Mouse (Mus musculus) urinary bladder, postnatal 10 days (tissue): ENCODE data around the gene Ube2j2.

Experiments used
- DNase-seq: peaks from one replicate; pipeline ENCODE4 v3.0.0; 2022; ENCODE audit warnings: low spot score

Gene Ube2j2

DNA sequence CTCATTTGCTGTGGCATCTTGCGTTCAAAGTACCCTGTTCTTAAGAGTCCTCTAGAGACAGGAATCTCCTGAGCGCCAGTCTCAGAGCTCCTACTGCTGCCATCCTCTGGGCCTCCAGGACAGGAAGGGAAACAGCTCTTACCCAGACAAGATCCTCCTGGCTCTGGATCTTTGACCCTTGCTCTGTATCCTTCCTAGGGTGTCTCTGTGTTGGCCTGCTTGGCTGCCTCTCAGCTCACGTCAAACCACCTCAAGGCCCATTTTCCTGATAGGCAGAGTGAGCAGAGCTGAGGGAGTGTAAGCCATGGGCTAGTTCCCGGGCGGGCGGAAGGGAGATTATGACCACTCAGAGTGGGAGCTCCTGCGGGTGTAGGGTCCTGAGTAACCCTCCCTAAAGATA lies 19.5 kb downstream of the Ube2j2 start:
- DNase-seq, result no peak

DNA sequence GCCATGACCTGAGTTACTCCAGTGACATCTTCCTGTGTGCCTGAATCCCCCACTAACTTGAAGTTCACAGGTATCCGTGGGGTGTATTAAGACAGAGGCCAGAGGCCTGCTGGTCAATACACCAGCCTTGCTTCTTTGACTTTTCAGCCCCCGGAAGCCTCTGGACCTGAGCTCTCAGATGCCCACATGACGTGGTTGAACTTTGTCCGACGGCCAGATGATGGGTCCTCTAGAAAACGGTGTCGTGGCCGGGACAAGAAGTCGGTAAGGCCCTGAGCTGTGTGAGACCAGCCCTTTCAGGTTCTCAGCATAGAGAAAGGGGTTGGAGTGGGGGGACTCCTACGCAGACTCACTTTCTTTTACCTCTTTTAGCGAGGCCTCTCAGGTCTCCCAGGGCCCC lies 20.8 kb downstream of the Ube2j2 start:
- DNase-seq, result no peak

DNA sequence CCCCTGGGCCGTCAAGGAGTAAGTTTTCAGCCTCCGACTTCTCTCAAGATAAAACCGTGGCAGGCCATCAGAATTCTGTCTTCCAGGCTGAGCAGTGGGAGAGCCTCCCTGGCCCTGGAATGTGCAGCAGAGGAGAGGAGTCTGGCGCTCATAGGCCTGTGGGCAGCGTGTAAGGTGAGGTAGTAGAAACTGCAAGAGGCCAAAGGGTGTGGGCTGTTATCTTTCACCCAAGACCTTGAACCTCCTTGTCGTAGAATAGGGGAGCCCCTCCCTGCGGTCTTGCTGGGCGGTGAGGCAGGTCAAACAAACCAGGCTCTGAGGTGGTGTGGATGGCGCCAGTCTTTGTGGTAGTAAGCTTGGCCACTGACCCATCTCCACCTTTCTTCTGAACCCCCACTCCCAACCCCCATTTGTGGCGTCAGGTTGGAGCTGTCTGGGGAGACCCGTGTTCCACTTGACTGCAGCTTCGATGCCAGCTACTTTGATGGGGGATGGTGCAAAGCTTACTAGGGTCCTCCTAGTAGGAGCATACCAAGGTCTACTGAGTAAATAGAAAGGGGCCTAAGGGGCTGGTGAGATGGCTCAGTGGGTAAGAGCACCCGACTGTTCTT lies 25.5 kb downstream of the Ube2j2 start:
- no peak for DNase-seq

DNA sequence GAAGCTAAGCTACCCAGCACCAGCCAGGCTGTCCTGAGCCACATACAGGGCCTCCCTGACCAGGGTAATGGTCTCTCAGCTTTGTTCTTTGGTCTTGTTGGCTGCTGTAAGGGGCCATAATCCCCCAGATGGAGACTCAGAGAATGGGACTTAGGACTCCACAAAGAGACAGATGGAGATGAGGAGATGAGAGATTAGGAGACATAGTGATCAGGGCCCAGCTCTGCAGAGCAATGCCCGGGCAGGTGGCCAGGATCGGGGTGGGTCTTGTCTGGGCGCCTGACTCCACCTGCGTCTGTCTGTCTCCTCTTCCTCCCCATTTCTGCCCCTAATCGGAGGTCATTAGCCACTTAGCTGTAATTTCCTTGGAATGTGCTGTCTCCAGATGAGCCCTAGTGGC lies 26.7 kb downstream of the Ube2j2 start:
- no peak for DNase-seq

DNA sequence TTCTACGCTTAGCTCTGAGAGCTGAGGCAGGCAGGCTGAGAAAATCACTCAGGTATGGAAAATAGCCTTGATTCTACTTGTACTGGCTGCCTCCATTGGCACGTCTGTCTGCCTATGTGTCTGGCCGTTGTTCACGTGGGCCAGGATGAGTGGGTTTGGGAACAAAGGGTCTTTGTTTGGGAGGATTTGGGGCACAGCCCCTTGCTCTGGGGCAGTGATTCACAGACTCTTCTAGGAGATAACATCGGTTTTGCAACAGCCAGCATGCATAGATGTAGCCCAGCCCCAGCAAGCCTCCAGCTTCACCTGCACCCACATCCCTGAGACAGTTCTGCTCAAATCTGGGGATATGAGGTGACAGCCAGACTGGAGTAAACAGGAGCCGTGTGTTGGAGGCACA lies 29.0 kb downstream of the Ube2j2 start:
- DNase-seq, result no peak

DNA sequence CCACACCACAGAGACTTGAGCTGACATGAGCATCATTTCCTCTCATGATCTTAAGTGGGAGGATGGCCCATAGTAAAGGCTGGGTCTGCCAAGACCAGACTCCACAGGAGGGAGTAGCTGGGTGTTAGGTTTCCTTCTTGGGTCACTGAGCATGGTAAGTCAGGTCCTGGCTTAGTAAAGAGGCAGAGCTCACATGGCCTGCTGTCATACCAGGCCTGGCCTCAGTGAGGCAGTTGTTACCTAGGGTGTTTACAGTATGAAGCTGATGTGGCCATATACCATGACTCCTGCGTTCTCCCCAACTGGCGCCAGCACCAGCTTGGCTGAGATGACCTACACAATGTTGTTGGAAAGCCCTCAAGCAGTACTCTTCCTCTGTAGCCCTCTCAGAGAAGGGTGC lies 29.6 kb downstream of the Ube2j2 start:
- no peak for DNase-seq

DNA sequence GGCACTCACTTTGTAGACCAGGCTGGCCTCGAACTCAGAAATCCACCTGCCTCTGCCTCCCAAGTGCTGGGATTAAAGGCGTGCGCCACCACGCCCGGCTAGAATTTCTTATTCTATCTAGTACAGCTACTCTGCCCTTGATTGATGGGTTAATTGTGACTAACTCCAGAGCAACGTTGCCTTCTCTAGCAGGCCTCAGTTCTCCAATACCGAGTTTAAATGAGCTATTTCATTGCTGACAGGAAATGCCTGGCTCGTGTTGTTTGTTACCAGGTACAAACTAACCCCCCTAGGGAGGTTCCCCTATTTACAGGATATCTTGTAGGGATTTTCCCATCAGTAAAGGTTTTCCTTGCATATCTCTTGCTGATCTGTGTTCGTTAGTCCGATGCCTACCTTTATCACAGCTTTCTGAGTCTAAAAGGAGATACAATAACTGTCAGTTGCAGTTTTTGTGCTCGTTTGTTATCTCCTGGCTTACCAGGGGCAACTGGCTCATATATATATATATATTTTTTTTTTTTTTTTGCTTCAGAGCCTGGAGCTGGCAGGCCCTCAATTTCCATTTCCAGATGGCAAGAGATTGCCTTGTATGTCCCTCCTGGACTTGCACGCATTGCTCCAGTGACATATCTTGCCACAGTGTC lies 37.9 kb downstream of the Ube2j2 start:
- DNase-seq, result no peak

DNA sequence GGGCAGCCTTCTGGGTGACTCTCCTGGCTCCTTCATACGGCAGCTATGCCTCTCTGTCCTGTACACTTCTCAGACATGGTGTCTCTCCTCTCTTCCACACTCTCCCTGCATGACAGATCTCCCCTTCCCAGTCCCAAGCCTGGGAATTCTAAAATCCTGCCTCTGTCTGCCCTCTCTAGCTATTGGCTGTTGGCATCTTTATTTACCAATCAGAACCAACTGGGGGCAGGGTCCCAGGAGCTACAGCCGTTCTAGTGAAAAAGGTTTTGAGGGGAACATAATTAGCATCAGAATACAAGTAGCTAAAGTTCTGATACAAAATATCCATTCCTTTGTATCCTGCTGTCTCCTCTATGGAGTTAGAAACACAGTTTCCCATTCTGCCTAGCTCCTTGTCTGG lies 40.2 kb downstream of the Ube2j2 start:
- DNase-seq, result no peak

DNA sequence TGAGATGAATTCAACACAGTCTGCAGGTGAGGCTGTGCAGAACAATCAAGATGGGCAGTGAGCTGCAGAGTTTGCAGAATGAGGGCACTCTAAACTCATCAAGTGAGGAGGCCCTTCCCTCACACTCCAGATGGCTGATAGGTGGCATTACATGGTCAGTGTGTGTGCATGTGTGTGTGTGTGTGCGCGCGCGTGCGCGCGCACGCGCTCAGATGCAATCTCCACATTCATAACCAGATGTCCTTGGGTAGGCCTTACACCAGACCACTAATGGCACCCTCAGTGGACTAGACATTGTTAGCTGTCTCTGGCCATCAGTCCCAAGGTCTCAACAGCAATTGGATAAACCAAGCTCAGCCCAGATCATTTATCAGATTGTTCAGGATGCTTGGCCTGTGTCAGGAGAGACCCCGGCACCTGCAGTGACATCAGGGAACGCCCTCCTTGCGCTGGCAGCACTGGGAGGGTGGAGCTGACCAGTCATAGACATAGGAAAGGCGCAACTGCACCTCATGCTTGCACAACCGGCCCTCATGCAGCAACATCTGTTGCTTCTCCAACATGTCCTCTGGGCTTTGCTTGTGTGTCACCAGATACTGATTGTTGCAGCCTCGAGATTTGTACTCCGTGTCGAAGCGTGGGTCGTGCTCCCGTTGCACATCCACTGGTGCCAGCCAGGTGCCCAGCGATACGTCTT lies 47.7 kb downstream of the Ube2j2 start:
- DNase-seq, result no peak

DNA sequence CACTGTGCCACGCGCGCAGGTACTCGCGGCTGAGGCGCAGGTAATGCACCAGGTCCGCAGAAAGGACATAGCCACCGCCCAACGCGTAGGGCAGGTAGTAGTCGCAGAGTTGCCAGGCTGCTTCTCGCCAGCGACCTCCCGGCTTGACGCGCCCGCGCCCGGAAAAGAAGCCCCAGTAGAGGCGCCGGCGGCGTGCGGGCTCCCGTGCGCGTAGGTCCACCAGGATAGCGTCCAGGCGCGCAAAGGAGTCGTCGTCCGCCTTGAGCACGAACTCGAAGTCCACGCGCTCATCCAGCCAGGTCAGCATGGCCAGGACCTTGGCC lies 48.2 kb downstream of the Ube2j2 start:
- DNase-seq, result no peak

DNA sequence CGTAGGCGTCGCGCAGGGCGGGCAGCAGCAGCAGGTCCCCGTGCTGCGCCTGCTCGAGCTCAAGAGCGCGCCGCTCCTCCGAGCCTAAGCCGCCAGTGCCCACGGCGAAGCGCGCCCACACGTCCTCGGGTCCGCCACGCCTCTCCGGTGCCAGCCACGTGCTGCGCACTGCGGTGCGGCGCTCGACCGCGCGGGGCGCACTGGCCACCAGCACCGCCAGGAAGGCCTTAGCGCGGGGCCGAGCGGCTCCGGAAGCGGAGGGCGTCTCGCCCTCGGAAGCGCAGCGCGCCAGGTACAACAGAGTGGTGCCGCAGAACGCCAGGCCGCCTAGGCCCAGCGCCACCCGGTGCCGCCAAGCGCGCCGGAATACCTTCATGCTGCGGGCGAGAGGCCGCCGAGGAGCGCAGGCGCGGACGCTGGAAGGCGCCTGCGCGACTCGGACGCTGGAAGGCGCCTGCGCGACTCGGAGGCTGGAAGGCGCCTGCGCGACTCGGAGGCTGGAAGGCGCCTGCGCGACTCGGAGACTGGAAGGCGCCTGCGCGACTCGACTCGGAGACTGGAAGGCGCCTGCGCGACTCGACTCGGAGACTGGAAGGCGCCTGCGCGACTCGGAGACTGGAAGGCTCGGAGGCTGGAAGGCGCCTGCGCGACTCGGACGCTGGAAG lies 48.7 kb downstream of the Ube2j2 start, which contains the start of the genes B3galt6 and Sdf4:
B3galt6 (minus strand) TSS at position 409 of the 665 bp plus-strand sequence.
Sdf4 (plus strand) TSS at position 632 of the 665 bp plus-strand sequence.
- DNase-seq, result peak; percentile 27

DNA sequence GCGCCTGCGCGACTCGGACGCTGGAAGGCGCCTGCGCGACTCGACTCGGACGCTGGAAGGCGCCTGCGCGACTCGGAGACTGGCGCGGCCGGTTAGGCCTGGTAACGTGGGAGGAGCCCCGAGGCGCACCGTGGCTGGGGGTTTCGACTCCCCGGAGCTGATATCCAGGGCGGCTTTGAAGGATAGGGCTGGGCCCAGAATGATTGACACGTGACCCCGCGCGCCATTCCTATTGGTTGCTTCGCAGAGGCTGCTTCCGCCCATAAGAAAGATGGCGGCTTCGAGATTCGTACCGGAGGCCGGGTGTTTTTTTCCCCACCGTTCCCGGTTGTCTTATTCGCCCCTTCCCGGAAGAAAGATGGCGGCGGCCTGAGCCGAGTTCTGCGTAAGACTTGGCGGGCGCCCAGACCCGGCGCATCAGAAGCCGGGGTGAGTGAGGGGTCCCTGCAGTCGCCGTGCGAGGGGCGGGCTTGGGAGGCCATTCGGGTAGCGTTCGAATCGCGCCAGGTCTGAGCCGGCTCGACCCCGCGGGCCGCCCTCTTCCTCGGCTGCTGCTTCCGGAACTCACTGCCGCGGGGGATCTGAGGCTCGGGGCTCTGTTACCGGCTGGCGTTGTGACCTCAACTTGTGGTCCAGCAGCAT lies 49.4 kb downstream of the Ube2j2 start:
- DNase-seq, result peak; percentile 80

DNA sequence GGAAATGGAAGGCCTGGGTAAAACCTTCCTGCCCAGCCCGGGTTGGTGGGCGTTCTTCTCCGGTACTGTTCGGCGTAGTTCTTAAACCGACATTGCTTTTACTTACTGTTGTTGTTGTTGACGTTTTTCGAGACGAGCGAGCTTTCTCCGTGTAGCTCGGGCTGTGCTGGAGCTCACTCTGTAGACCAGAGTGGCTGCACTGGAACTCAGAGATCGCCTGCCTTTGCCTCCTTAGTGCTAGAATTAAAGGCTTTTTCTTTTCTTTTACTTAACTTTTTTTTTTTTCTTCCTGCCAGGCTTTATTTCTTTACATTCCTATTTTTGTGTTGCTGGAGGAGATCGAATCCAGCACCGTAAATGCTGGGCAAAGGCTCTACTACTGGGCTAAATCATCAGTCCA lies 50.0 kb downstream of the Ube2j2 start:
- DNase-seq, result no peak

DNA sequence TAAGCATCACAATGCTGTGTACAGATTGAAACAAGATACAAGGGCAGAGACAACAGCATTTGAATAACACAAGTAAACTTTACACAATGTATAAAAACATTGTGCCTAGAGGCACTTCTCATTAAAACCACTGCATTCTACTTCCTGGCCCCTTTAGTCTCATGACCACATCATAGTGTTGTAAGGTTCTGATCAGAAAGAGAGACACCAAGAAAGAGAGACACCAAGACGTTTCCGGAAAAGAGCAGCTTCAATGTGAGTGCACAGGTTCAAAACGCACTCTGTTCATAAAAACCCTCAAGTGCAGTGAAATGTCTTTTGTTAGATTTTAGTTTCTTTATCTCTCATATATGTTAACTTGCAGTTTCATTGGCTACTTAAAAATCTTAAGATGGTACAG lies 60.5 kb downstream of the Ube2j2 start:
- DNase-seq, result no peak

DNA sequence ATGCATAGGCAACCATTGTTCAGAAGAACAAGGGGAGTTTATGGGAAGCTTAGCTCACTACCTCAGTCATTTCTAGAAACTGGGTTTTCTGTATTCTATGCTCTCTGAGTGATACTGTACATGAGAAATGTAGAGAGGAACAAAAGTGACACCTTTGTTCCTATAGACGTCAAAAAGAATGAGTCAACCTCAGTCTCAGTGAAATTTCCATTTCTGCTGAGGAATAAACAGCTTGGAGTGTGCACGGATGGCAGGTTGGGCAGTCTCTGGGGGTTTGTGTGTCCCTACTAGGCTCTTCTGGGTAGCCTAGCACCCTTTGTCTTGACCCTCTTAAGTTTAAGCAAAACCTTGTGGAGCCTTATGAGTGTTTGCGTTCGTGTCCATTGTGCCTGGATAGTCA lies 64.7 kb downstream of the Ube2j2 start:
- no peak for DNase-seq
